Mouse (Mus musculus): ENCODE measurements around the gene Adamts7.

DNA sequence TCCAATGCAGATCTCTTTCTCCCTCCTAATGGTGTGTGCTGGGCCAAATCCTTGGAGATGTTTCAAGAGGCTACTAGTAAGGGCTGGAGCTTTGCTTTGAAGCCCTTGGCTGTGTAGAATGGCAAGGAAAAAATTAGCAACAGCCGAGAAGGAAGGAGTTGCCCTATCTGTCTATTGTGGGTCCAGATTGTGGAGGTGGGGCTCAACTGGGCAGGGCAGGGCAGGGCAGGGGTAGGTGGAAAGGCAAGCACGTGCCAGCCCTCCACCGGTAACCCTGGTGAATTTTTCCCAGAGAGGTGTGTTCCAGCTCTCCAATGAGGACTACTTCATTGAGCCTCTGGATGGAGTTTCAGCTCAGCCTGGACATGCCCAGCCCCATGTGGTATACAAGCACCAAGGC, 10.5 kb downstream of the Adamts7 start:
- TF ChIP-seq CTCF (IDR thresholded peaks at IDR 0.05; ENCODE audit: insufficient read depth, low read length) (no peak), POLR2A (IDR thresholded peaks at IDR 0.05; ENCODE audit: borderline replicate concordance, extremely low read depth, low read depth, low read length) (no peak)
